In the genomic region with DNA sequence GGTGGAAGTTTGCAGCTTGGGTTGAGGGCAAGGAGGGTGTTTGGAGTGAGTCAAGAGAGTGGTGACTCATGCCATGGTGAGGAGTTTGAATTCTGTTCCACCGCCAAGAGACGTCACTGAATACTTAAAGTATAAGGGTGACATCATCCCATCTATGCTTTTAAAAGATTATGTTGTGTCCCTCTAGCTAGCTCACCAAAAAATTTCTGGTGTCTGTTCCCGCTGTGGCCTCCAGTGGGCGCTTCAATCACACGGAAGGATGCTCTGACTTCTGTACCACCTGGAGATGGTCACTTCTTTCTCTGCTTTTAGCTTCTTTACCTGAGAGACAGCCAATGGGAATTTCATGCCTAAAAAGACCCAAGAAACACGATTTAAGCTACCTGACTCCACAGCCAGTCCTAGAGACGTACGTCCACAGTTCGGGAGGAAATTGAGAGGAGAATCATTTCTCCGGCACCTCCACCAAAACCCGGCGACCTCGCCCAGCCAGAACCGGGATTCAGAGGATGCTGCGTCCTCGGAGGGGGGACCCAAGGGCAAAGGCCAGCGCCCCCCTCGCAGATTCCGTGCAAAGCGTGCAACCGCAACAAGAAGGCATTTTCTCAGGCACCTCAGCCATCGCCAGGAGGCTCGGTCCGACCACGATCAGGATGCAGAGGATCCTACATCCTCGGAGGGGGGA, we compare ENCODE assay signal across 8 mouse cellular contexts. TPM values are rescaled to one million over a fixed set of nuclear protein-coding genes. Genes with fewer than 3 reads are reported as not detected.
DNase-seq lines count a peak whose midpoint lies in the region; ATAC-seq and TF ChIP-seq lines count a peak whose summit lies in the region.

No protein-coding gene starts in this region.

- H3K36me3 ChIP-seq in embryonic facial prominence, embryonic 15.5 days = peaks cover 9% of the 10 kb centered on the region; the same call in 1 of the 2 replicates
- no peaks in the 10 kb centered on the region for H3K36me3 ChIP-seq in hindbrain, embryonic 11.5 days (ENCODE audit: control insufficient read depth, insufficient read depth, low read length)

- WGBS in embryonic facial prominence, embryonic 15.5 days = under 1% methylated on average over 26 of the region's 26 CpGs
- 2% methylated on average over 26 of the region's 26 CpGs for WGBS in hindbrain, embryonic 11.5 days

- H3K9me3 ChIP-seq in embryonic facial prominence, embryonic 15.5 days (replicated peaks) = no peaks in the 10 kb centered on the region
- no peaks in the 10 kb centered on the region for H3K9me3 ChIP-seq in hindbrain, embryonic 11.5 days (ENCODE audit: control insufficient read depth, low read length)

- H3K9ac ChIP-seq in embryonic facial prominence, embryonic 15.5 days = no peak overlapping the region
- peak overlapping the region; percentile 61 for H3K9ac ChIP-seq in hindbrain, embryonic 11.5 days (ENCODE audit: low read depth, low read length)

- intact Hi-C loops in left cerebral cortex, adult 2 months (cut with DNase I) = loop anchor here (5.0 kb wide), 1 partner anchor 37 kb away; no protein-coding TSS in a partner anchor

- peaks cover 26% of the 10 kb centered on the region for H3K4me1 ChIP-seq in embryonic facial prominence, embryonic 15.5 days
- no peaks in the 10 kb centered on the region for H3K4me1 ChIP-seq in hindbrain, embryonic 11.5 days (replicated peaks; ENCODE audit: control insufficient read depth, insufficient read depth, low read length)

- ATAC-seq in CD4-positive, CD25-positive, alpha-beta regulatory T cell, adult 4 months = peak; percentile 50
- no peak for ATAC-seq in embryonic facial prominence, embryonic 15.5 days (ENCODE audit: insufficient number of reproducible peaks, low FRiP score, low TSS enrichment, low read depth)
- no peak for ATAC-seq in hindbrain, embryonic 11.5 days (ENCODE audit: low FRiP score)

- DNase-seq in adrenal gland, postnatal 14 days = peak; percentile 52
- peak; percentile 80 for DNase-seq in hindbrain, embryonic 11.5 days (ENCODE audit: low spot score)
- DNase-seq in left cerebral cortex, adult 2 months (ENCODE audit: extremely low spot score in 1 of 2, low spot score in 2 of 2) = peak; percentile 77 to 79
- peak; percentile 69 for DNase-seq in lung, postnatal 36 days
- DNase-seq in right cerebral cortex, postnatal 25 days = peak; percentile 77
- no peak for DNase-seq in ovary, postnatal 10 days (ENCODE audit: low spot score)

- peak; percentile 87 for TF ChIP-seq CTCF in left cerebral cortex, adult 2 months (IDR thresholded peaks at IDR 0.05)

- peaks cover 18% of the 10 kb centered on the region for H3K27me3 ChIP-seq in embryonic facial prominence, embryonic 15.5 days
- H3K27me3 ChIP-seq in hindbrain, embryonic 11.5 days (ENCODE audit: control insufficient read depth, insufficient read depth, low read length) = no peaks in the 10 kb centered on the region; the same call in 1 of the 2 replicates

- no peak overlapping the region for H3K27ac ChIP-seq in embryonic facial prominence, embryonic 15.5 days (replicated peaks)
- H3K27ac ChIP-seq in hindbrain, embryonic 11.5 days (ENCODE audit: low read depth, low read length) = no peak overlapping the region
- H3K27ac ChIP-seq in left cerebral cortex, adult 2 months = peak overlapping the region; percentile 80

- peak overlapping the region; percentile 43 for H3K4me3 ChIP-seq in embryonic facial prominence, embryonic 15.5 days (replicated peaks)
- H3K4me3 ChIP-seq in hindbrain, embryonic 11.5 days (ENCODE audit: low read depth, low read length) = peak overlapping the region; percentile 52
- H3K4me3 ChIP-seq in left cerebral cortex, adult 2 months = peak overlapping the region; percentile 50

- H3K4me2 ChIP-seq in embryonic facial prominence, embryonic 15.5 days (replicated peaks) = peak overlapping the region; percentile 95
- H3K4me2 ChIP-seq in hindbrain, embryonic 11.5 days (replicated peaks; ENCODE audit: low read depth, low read length) = peak overlapping the region; percentile 98

RNA-seq across cellular contexts. Expression of a gene that starts 0.4 kb away (rescaled TPM):
- not detected for polyA plus RNA-seq in CD4-positive, CD25-positive, alpha-beta regulatory T cell, adult 4 months (2017; shearing (Covaris generic))
- not detected in 2 replicates for total RNA-seq in adrenal gland, postnatal 14 days (2021)
- 0.11 and 0.12 TPM in 2 replicates for polyA plus RNA-seq in embryonic facial prominence, embryonic 15.5 days (2015; fragmentation: Nextera tagmentation; extraction: Ambion mirVana)
- polyA plus RNA-seq in hindbrain, embryonic 11.5 days (2014; fragmentation: Nextera tagmentation; extraction: Ambion mirVana) = 0.37 and 0.42 TPM in 2 replicates
- 1 to 10 TPM in 1 of 2 experiments, under 1 TPM in 1; 0.75 to 1.1 TPM for total RNA-seq in left cerebral cortex, adult 2 months (2021)

RNA-seq across cellular contexts. Expression of a gene that starts 0.4 kb away (rescaled TPM):
- polyA plus RNA-seq in CD4-positive, CD25-positive, alpha-beta regulatory T cell, adult 4 months (2017; shearing (Covaris generic)) = not detected
- 0.23 TPM in 1 of 2 replicates, not detected in the other for total RNA-seq in adrenal gland, postnatal 14 days (2021)
- polyA plus RNA-seq in embryonic facial prominence, embryonic 15.5 days (2015; fragmentation: Nextera tagmentation; extraction: Ambion mirVana) = 0.53 and 0.94 TPM in 2 replicates
- 2.1 and 2.6 TPM in 2 replicates for polyA plus RNA-seq in hindbrain, embryonic 11.5 days (2014; fragmentation: Nextera tagmentation; extraction: Ambion mirVana)
- 10 to 100 TPM; 10.1 to 14.1 TPM for total RNA-seq in left cerebral cortex, adult 2 months (2021)

RNA-seq across cellular contexts. Expression of a gene that starts 4.4 kb away (rescaled TPM):
- polyA plus RNA-seq in CD4-positive, CD25-positive, alpha-beta regulatory T cell, adult 4 months (2017; shearing (Covaris generic)) = 100 to 1,000 TPM; 131 to 166 TPM
- 47.8 and 61.8 TPM in 2 replicates for total RNA-seq in adrenal gland, postnatal 14 days (2021)
- 113 and 119 TPM in 2 replicates for polyA plus RNA-seq in embryonic facial prominence, embryonic 15.5 days (2015; fragmentation: Nextera tagmentation; extraction: Ambion mirVana)
- polyA plus RNA-seq in hindbrain, embryonic 11.5 days (2014; fragmentation: Nextera tagmentation; extraction: Ambion mirVana) = 115 and 125 TPM in 2 replicates
- total RNA-seq in left cerebral cortex, adult 2 months (2021) = 10 to 100 TPM; 79.4 to 82.6 TPM

RNA-seq across cellular contexts. Expression of a gene that starts 11.9 kb away (rescaled TPM):
- 10 to 100 TPM; 25.2 to 38.6 TPM for polyA plus RNA-seq in CD4-positive, CD25-positive, alpha-beta regulatory T cell, adult 4 months (2017; shearing (Covaris generic))
- total RNA-seq in adrenal gland, postnatal 14 days (2021) = 12.0 and 13.5 TPM in 2 replicates
- polyA plus RNA-seq in embryonic facial prominence, embryonic 15.5 days (2015; fragmentation: Nextera tagmentation; extraction: Ambion mirVana) = 34.8 and 36.5 TPM in 2 replicates
- 12.9 and 13.4 TPM in 2 replicates for polyA plus RNA-seq in hindbrain, embryonic 11.5 days (2014; fragmentation: Nextera tagmentation; extraction: Ambion mirVana)
- 10 to 100 TPM; 37.2 to 38.0 TPM for total RNA-seq in left cerebral cortex, adult 2 months (2021)

RNA-seq across cellular contexts. Expression of a gene that starts 24.5 kb away (rescaled TPM):
- 1 to 10 TPM; 3.1 to 4.7 TPM for polyA plus RNA-seq in CD4-positive, CD25-positive, alpha-beta regulatory T cell, adult 4 months (2017; shearing (Covaris generic))
- 54.1 and 56.5 TPM in 2 replicates for total RNA-seq in adrenal gland, postnatal 14 days (2021)
- polyA plus RNA-seq in embryonic facial prominence, embryonic 15.5 days (2015; fragmentation: Nextera tagmentation; extraction: Ambion mirVana) = 26.9 and 27.7 TPM in 2 replicates
- polyA plus RNA-seq in hindbrain, embryonic 11.5 days (2014; fragmentation: Nextera tagmentation; extraction: Ambion mirVana) = 3.2 and 5.0 TPM in 2 replicates
- total RNA-seq in left cerebral cortex, adult 2 months (2021) = 100 to 1,000 TPM; 122 to 133 TPM
